Mouse (Mus musculus) liver, postnatal 0 days (tissue): ENCODE data around the gene Gng8. TPM values are rescaled to one million over a fixed set of nuclear protein-coding genes. Genes with fewer than 3 reads are reported as not detected.

ENCODE experiments used
- ATAC-seq: fragments of 200-750 bp; cut with Nextera tagmentation; 2 replicates; pipeline ENCODE4 v1.8.0; 2017; ENCODE audit warnings: mild to moderate bottlenecking, moderate library complexity
- DNase-seq: peaks from one replicate; pipeline ENCODE4 v3.0.0-alpha.2; 2016
- H3K27ac ChIP-seq: fragments of 300-500 bp; sonication (generic); 2 replicates; pipeline ENCODE4 v1.5.1; 2014; ENCODE audit warnings: antibody characterized with exemption, moderate library complexity, mild to moderate bottlenecking, low read depth
- H3K27me3 ChIP-seq: fragments of 300-500 bp; sonication (generic); 2 replicates; pipeline ENCODE4 v1.6.1; 2014; ENCODE audit warnings: low read length, control low read depth, mixed read lengths; ENCODE audit not compliant: insufficient read depth
- H3K36me3 ChIP-seq: fragments of 300-500 bp; sonication (generic); replicated peaks from 2 replicates; pipeline ENCODE4 v1.6.1; 2014; ENCODE audit warnings: mild to moderate bottlenecking, control low read depth, low read length, moderate library complexity, mixed read lengths; ENCODE audit not compliant: insufficient read depth
- H3K4me1 ChIP-seq: fragments of 300-500 bp; sonication (generic); 2 replicates; pipeline ENCODE4 v1.6.1; 2014; ENCODE audit warnings: antibody characterized with exemption, mild to moderate bottlenecking, control low read depth; ENCODE audit not compliant: insufficient read depth
- H3K4me2 ChIP-seq: fragments of 300-500 bp; sonication (generic); 2 replicates; pipeline ENCODE4 v1.6.1; 2014; ENCODE audit warnings: low read depth, mild to moderate bottlenecking, low read length, moderate library complexity, mixed read lengths
- H3K4me3 ChIP-seq: fragments of 300-500 bp; sonication (generic); 2 replicates; pipeline ENCODE4 v1.5.1; 2014; ENCODE audit warnings: low read depth, low read length
- H3K9ac ChIP-seq: fragments of 300-500 bp; sonication (generic); replicated peaks from 2 replicates; pipeline ENCODE4 v1.6.1; 2014; ENCODE audit warnings: mild to moderate bottlenecking, moderate library complexity
- H3K9me3 ChIP-seq: fragments of 300-500 bp; sonication (generic); 2 replicates; pipeline ENCODE4 v1.6.1; 2016; ENCODE audit warnings: mild to moderate bottlenecking, control low read depth, low read length, mixed read lengths
- CTCF ChIP-seq: sonication (generic); IDR thresholded peaks from 2 replicates; pipeline ENCODE4 v1.5.1; 2016; ENCODE audit warnings: antibody characterized with exemption, low read depth
- EP300 ChIP-seq: IDR thresholded peaks from 2 replicates; pipeline ENCODE4 v1.6.1; 2016; ENCODE audit warnings: antibody characterized with exemption, low read depth, mild to moderate bottlenecking
- WGBS: fragments of 180-500 bp; shearing (Covaris S2); extraction: QIAGEN DNeasy Blood & Tissue Kit; methylation state at CpG from one replicate; pipeline ENCODE4 v1.1.7; 2014; ENCODE audit not compliant: insufficient replicate concordance; 5-methylcytosine and 5-hydroxymethylcytosine counted together
- polyA plus RNA-seq: library from polyadenylated mRNA; unstranded; fragments of >200 nt; fragmentation: Nextera tagmentation; extraction: Ambion mirVana; gene quantifications from 2 replicates; pipeline ENCODE4 v1.2.1, GENCODE M21; 2015

Gng8 gene
- polyA plus RNA-seq, 1 experiment from 2014 or later = 0.20 TPM

GRCm38 (mm10) chr7:16890536-16890935, 1.1 kb upstream of the Gng8 start:
- H3K4me1 ChIP-seq = peaks cover 10% of the 10 kb centered on the region
- H3K4me2 ChIP-seq = no peak overlapping the region
- H3K9me3 ChIP-seq = peaks cover 9% of the 10 kb centered on the region
- no peak overlapping the region for H3K4me3 ChIP-seq
- no peak for ATAC-seq
- no peak for DNase-seq
- peaks cover 59% of the 10 kb centered on the region for H3K27me3 ChIP-seq
- 0 out of 2 replicates have a peak overlapping the region, but pooled peaks have one; percentile 37 for H3K27ac ChIP-seq
- no peaks in the 10 kb centered on the region for H3K36me3 ChIP-seq
- no peak overlapping the region for H3K9ac ChIP-seq
- WGBS = 52% methylated on average over 6 of the region's 6 CpGs
- TF ChIP-seq CTCF = no peak
- TF ChIP-seq EP300 = no peak

- DNase-seq (no peak), ATAC-seq (no peak)
- Histone ChIP-seq H3K4me3 (no peak overlapping the region), H3K27ac (peak overlapping the region; percentile 39; the same call in 1 of the 2 replicates), H3K4me1 (peaks cover 10% of the 10 kb centered on the region), H3K9me3 (peaks cover 5% of the 10 kb centered on the region), H3K27me3 (peaks cover 55% of the 10 kb centered on the region), H3K9ac (no peak overlapping the region), H3K36me3 (no peaks in the 10 kb centered on the region), H3K4me2 (peak overlapping the region; percentile 6; the same call in 1 of the 2 replicates)
- 3% methylated on average over 23 of the region's 23 CpGs for WGBS
- TF ChIP-seq CTCF (no peak), EP300 (no peak)
Observed at GRCm38 (mm10) chr7:16890944-16891343, 642 bp upstream of the Gng8 start.

GRCm38 (mm10) chr7:16892352-16892730, 755 bp downstream of the Gng8 start:
- Histone ChIP-seq H3K4me1 (peaks cover 10% of the 10 kb centered on the region), H3K27ac (no peak overlapping the region), H3K27me3 (peaks cover 41% of the 10 kb centered on the region), H3K9me3 (no peaks in the 10 kb centered on the region), H3K9ac (no peak overlapping the region), H3K36me3 (no peaks in the 10 kb centered on the region), H3K4me2 (no peak overlapping the region), H3K4me3 (no peak overlapping the region)
- no peak for TF ChIP-seq CTCF
- DNase-seq (no peak), ATAC-seq (no peak)
- WGBS = 40% methylated on average over 9 of the region's 9 CpGs

GRCm38 (mm10) chr7:16893612-16894011, 2.0 kb downstream of the Gng8 start:
- DNase-seq (no peak), ATAC-seq (no peak)
- no peak overlapping the region for H3K4me3 ChIP-seq
- no peak for TF ChIP-seq CTCF
- TF ChIP-seq EP300 = no peak
- 2% methylated on average over 3 of the region's 6 CpGs for WGBS
- no peaks in the 10 kb centered on the region for H3K36me3 ChIP-seq
- no peak overlapping the region for H3K27ac ChIP-seq
- no peak overlapping the region for H3K4me2 ChIP-seq
- H3K4me1 ChIP-seq = peaks cover 10% of the 10 kb centered on the region
- peaks cover 41% of the 10 kb centered on the region for H3K27me3 ChIP-seq
- no peaks in the 10 kb centered on the region for H3K9me3 ChIP-seq
- no peak overlapping the region for H3K9ac ChIP-seq

GRCm38 (mm10) chr7:16894279-16894678, 2.7 kb downstream of the Gng8 start:
- H3K4me2 ChIP-seq = no peak overlapping the region
- no peaks in the 10 kb centered on the region for H3K9me3 ChIP-seq
- TF ChIP-seq CTCF (no peak), EP300 (no peak)
- no peak overlapping the region for H3K9ac ChIP-seq
- peaks cover 10% of the 10 kb centered on the region for H3K4me1 ChIP-seq
- H3K27me3 ChIP-seq = peaks cover 41% of the 10 kb centered on the region
- WGBS = 8% methylated on average over 4 of the region's 4 CpGs
- no peak overlapping the region for H3K4me3 ChIP-seq
- ATAC-seq (no peak), DNase-seq (no peak)
- no peak overlapping the region for H3K27ac ChIP-seq
- H3K36me3 ChIP-seq = no peaks in the 10 kb centered on the region

GRCm38 (mm10) chr7:16895000-16895399, 3.4 kb downstream of the Gng8 start:
- peaks cover 41% of the 10 kb centered on the region for H3K27me3 ChIP-seq
- peak; percentile 34 for ATAC-seq
- peak; percentile 92 for TF ChIP-seq CTCF
- no peak for TF ChIP-seq EP300
- H3K4me2 ChIP-seq = peak overlapping the region; percentile 58
- no peaks in the 10 kb centered on the region for H3K9me3 ChIP-seq
- no peak overlapping the region for H3K9ac ChIP-seq
- H3K4me3 ChIP-seq = no peak overlapping the region
- peaks cover 10% of the 10 kb centered on the region for H3K4me1 ChIP-seq
- DNase-seq = peak; percentile 81
- no peaks in the 10 kb centered on the region for H3K36me3 ChIP-seq
- H3K27ac ChIP-seq = no peak overlapping the region
- WGBS = under 1% methylated on average over 24 of the region's 24 CpGs

- ATAC-seq (no peak), DNase-seq (no peak)
- H3K4me3 ChIP-seq = no peak overlapping the region
- 38% methylated on average over 10 of the region's 10 CpGs for WGBS
- no peaks in the 10 kb centered on the region for H3K36me3 ChIP-seq
- no peaks in the 10 kb centered on the region for H3K9me3 ChIP-seq
- H3K4me1 ChIP-seq = peaks cover 10% of the 10 kb centered on the region
- H3K27ac ChIP-seq = no peak overlapping the region
- peaks cover 36% of the 10 kb centered on the region for H3K27me3 ChIP-seq
- H3K9ac ChIP-seq = no peak overlapping the region
- H3K4me2 ChIP-seq = peak overlapping the region; percentile 58
- no peak for TF ChIP-seq CTCF
Observed at GRCm38 (mm10) chr7:16895511-16895910, 3.9 kb downstream of the Gng8 start.
